Mouse (Mus musculus) liver, embryonic 11.5 days (tissue): ENCODE results near the gene Ep300. TPM values are rescaled to one million over a fixed set of nuclear protein-coding genes. Genes with fewer than 3 reads are reported as not detected.

Source experiments
- ATAC-seq: fragments of 200-750 bp; cut with Nextera tagmentation; replicated peaks from 2 replicates; pipeline ENCODE4 v1.8.0; 2017; ENCODE audit warnings: moderate number of reproducible peaks, mild to moderate bottlenecking, moderate TSS enrichment, moderate library complexity; ENCODE audit not compliant: low FRiP score
- DNase-seq: peaks from one replicate; pipeline ENCODE4 v3.0.0-alpha.2; 2017; ENCODE audit warnings: low spot score
- H3K27ac ChIP-seq: fragments of 300-500 bp; sonication (generic); 2 replicates; pipeline ENCODE4 v1.5.1; 2014; ENCODE audit warnings: mild to moderate bottlenecking, low read depth, low read length, control low read depth
- H3K27me3 ChIP-seq: fragments of 300-500 bp; sonication (generic); replicated peaks from 2 replicates; pipeline ENCODE4 v1.6.1; 2014; ENCODE audit warnings: low read length, mixed read lengths; ENCODE audit not compliant: control insufficient read depth, insufficient read depth
- H3K36me3 ChIP-seq: fragments of 300-500 bp; sonication (generic); 2 replicates; pipeline ENCODE4 v1.6.1; 2014; ENCODE audit warnings: mild to moderate bottlenecking, low read length, moderate library complexity, mixed read lengths; ENCODE audit not compliant: control insufficient read depth, insufficient read depth
- H3K4me1 ChIP-seq: fragments of 300-500 bp; sonication (generic); replicated peaks from 2 replicates; pipeline ENCODE4 v1.6.1; 2014; ENCODE audit warnings: low read length, mixed read lengths; ENCODE audit not compliant: control insufficient read depth, insufficient read depth
- H3K4me2 ChIP-seq: fragments of 300-500 bp; sonication (generic); 2 replicates; pipeline ENCODE4 v1.6.1; 2014; ENCODE audit warnings: mild to moderate bottlenecking, control low read depth, moderate library complexity
- H3K4me3 ChIP-seq: fragments of 300-500 bp; sonication (generic); 2 replicates; pipeline ENCODE4 v1.5.1; 2014; ENCODE audit warnings: low read depth, low read length, control low read depth
- H3K9ac ChIP-seq: fragments of 300-500 bp; sonication (generic); 2 replicates; pipeline ENCODE4 v1.6.1; 2014; ENCODE audit warnings: low read depth, low read length, control low read depth
- H3K9me3 ChIP-seq: fragments of 300-500 bp; sonication (generic); 2 replicates; pipeline ENCODE4 v1.6.1; 2016; ENCODE audit warnings: low read length, inconsistent platforms, mixed read lengths; ENCODE audit not compliant: control insufficient read depth
- WGBS: fragments of 180-500 bp; shearing (Covaris S2); extraction: QIAGEN DNeasy Blood & Tissue Kit; methylation state at CpG from one replicate; pipeline ENCODE4 v1.1.7; 2014; 5-methylcytosine and 5-hydroxymethylcytosine counted together
- polyA plus RNA-seq: library from polyadenylated mRNA; unstranded; fragments of >200 nt; fragmentation: Nextera tagmentation; extraction: Ambion mirVana; gene quantifications from 2 replicates; pipeline ENCODE4 v1.2.1, GENCODE M21; 2014

Gene Ep300
- polyA plus RNA-seq, 1 experiment from 2014 or later, result 22.9 TPM

- no peaks in the 10 kb centered on the region for H3K27me3 ChIP-seq
- no peak overlapping the region for H3K4me2 ChIP-seq
- no peak overlapping the region for H3K4me3 ChIP-seq
- 94% methylated on average over 7 of the region's 7 CpGs for WGBS
- no peak overlapping the region for H3K9ac ChIP-seq
- no peak overlapping the region for H3K27ac ChIP-seq
- DNase-seq (no peak), ATAC-seq (no peak)
- peaks cover 43% of the 10 kb centered on the region for H3K36me3 ChIP-seq
- no peaks in the 10 kb centered on the region for H3K4me1 ChIP-seq
- H3K9me3 ChIP-seq, result no peaks in the 10 kb centered on the region
Observed at GRCm38 (mm10) chr15:81650636-81651035, 65.5 kb downstream of the Ep300 start.

- Histone ChIP-seq H3K4me1 (peaks cover 4% of the 10 kb centered on the region), H3K4me3 (no peak overlapping the region), H3K27ac (no peak overlapping the region), H3K4me2 (no peak overlapping the region), H3K9me3 (no peaks in the 10 kb centered on the region), H3K27me3 (no peaks in the 10 kb centered on the region), H3K9ac (no peak overlapping the region), H3K36me3 (no peaks in the 10 kb centered on the region)
- ATAC-seq (no peak), DNase-seq (no peak)
- WGBS, result 83% methylated on average over 2 of the region's 2 CpGs
Observed at GRCm38 (mm10) chr15:81661701-81662100, 76.5 kb downstream of the Ep300 start.

DNA sequence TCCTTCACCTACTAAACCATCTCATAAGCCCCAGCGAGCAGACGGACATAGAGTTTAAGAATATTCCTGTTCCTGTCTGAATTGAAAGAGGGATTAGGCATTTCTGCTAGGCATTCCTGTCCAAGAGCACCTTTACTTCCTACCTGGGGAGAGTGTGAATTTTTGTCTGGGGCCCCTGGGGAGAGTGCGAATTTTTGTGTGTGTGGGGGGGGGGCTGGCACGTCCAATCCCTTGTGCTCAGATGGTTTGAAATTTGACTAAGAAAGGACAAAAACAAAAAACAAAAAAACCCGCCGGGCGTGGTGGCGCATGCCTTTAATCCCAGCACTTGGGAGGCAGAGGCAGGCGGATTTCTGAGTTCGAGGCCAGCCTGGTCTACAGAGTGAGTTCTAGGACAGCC is 78.1 kb downstream of the Ep300 start:
- H3K27ac ChIP-seq, result no peak overlapping the region
- H3K9me3 ChIP-seq, result no peaks in the 10 kb centered on the region
- H3K36me3 ChIP-seq, result peaks cover 14% of the 10 kb centered on the region
- peaks cover 4% of the 10 kb centered on the region for H3K4me1 ChIP-seq
- no peaks in the 10 kb centered on the region for H3K27me3 ChIP-seq
- H3K4me3 ChIP-seq, result peak overlapping the region; percentile 66
- H3K4me2 ChIP-seq, result peak overlapping the region; percentile 90
- no peak overlapping the region for H3K9ac ChIP-seq
- DNase-seq, result no peak
- no peak for ATAC-seq
- 58% methylated on average over 10 of the region's 10 CpGs for WGBS

DNA sequence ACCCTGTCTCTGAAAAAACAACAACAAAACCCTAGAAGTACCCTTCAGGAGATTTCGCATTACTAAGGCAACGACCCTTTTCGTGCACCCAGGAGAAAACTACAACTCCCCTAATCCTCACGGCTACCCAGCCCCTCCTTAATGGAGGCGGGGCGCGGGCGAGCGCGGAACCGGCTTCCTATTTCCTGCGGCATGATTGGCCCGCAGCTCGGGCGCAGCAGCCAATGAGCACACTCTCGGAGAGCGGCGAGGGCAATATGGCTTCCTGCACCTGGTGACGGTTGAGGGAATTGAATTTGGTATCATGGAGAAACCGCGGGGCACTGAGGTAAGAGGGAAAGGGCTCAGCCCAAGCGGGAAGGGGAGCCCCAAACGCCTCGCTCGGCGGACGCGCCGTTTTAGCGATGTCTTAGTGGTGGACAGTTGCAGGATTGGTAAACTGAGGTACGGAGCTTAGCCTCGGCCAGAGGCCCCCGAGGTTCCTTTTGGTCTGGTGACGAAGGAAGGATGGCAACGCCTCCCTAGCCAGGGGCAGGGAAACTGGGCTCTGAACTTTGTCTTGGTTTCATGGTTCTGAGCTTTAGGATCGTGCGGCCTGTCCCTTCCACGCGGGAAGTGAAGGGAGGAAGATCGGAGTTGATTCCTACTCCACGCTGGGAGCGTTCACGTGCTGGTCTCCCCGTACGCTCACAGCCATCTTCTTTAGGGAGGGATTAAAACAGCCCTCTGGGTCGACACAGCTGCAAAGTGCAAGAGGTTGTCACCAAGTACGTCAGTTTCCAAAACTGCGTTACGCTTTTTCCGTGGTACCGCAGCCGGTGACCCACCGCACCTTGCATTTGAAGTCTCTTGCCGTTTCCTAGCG is 78.8 kb downstream of the Ep300 start, which contains the start of gene L3mbtl2:
L3mbtl2 (plus strand) TSS at position 193 of the 865 bp plus-strand sequence.
- peak within 1 kb of the TSS; percentile 11; the same call in 1 of the 2 replicates for H3K27ac ChIP-seq
- peak within 1 kb of the TSS; percentile 85 for H3K9ac ChIP-seq
- H3K27me3 ChIP-seq, result no peaks in the 10 kb centered on the region
- H3K36me3 ChIP-seq, result peaks cover 19% of the 10 kb centered on the region
- under 1% methylated on average over 55 of the region's 55 CpGs for WGBS
- H3K4me1 ChIP-seq, result peaks cover 4% of the 10 kb centered on the region
- H3K9me3 ChIP-seq, result no peaks in the 10 kb centered on the region
- DNase-seq (peak; percentile 88), ATAC-seq (peak; percentile 99)
- H3K4me2 ChIP-seq, result peak within 1 kb of the TSS; percentile 90
- H3K4me3 ChIP-seq, result peak within 1 kb of the TSS; percentile 66

- no peak overlapping the region for H3K27ac ChIP-seq
- ATAC-seq (no peak), DNase-seq (no peak)
- H3K9me3 ChIP-seq, result no peaks in the 10 kb centered on the region
- H3K4me2 ChIP-seq, result no peak overlapping the region
- H3K27me3 ChIP-seq, result no peaks in the 10 kb centered on the region
- 83% methylated on average over 10 of the region's 10 CpGs for WGBS
- H3K4me3 ChIP-seq, result no peak overlapping the region
- H3K36me3 ChIP-seq, result peaks cover 30% of the 10 kb centered on the region
- peaks cover 4% of the 10 kb centered on the region for H3K4me1 ChIP-seq
- no peak overlapping the region for H3K9ac ChIP-seq
Observed at GRCm38 (mm10) chr15:81666957-81667356, 81.8 kb downstream of the Ep300 start.

GRCm38 (mm10) chr15:81670231-81670640 is 85.1 kb downstream of the Ep300 start:
- Histone ChIP-seq H3K36me3 (peaks cover 30% of the 10 kb centered on the region), H3K27me3 (no peaks in the 10 kb centered on the region), H3K4me1 (no peaks in the 10 kb centered on the region; the same call in 1 of the 2 replicates), H3K9me3 (no peaks in the 10 kb centered on the region), H3K4me2 (no peak overlapping the region), H3K27ac (no peak overlapping the region), H3K4me3 (no peak overlapping the region), H3K9ac (no peak overlapping the region)
- 86% methylated on average over 4 of the region's 4 CpGs for WGBS
- ATAC-seq (peak; percentile 31; the same call in 1 of the 2 replicates), DNase-seq (no peak)

DNA sequence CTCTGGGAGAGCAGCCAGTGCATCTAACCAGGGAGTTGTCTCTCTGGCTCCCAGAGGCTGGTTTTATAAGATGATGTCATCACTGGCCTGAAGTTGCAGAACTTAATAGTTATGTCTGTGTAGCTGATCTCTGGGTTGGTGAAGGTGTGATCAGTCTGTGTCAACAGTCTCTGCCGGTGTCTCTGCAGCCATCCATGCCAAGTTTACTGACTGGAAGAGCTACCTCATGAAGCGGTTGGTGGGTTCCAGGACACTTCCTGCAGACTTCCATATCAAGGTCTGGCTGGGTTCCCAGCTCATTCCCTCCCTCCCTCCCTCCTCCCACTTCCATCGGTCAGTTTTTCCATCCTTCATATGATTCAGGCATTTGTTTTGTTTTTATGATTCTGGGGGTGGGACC is 91.5 kb downstream of the Ep300 start:
- ATAC-seq, result no peak
- Histone ChIP-seq H3K4me3 (no peak overlapping the region), H3K4me1 (no peaks in the 10 kb centered on the region), H3K9ac (no peak overlapping the region), H3K27ac (no peak overlapping the region), H3K36me3 (peaks cover 13% of the 10 kb centered on the region), H3K27me3 (no peaks in the 10 kb centered on the region), H3K4me2 (no peak overlapping the region), H3K9me3 (no peaks in the 10 kb centered on the region)
- 88% methylated on average over 3 of the region's 3 CpGs for WGBS
- no peak for DNase-seq

- no peaks in the 10 kb centered on the region for H3K27me3 ChIP-seq
- 89% methylated on average over 4 of the region's 4 CpGs for WGBS
- no peak for ATAC-seq
- DNase-seq, result no peak
- H3K4me3 ChIP-seq, result no peak overlapping the region
- no peaks in the 10 kb centered on the region for H3K9me3 ChIP-seq
- no peak overlapping the region for H3K27ac ChIP-seq
- H3K4me2 ChIP-seq, result no peak overlapping the region
- no peaks in the 10 kb centered on the region for H3K4me1 ChIP-seq
- H3K36me3 ChIP-seq, result peaks cover 39% of the 10 kb centered on the region
- no peak overlapping the region for H3K9ac ChIP-seq
Observed at GRCm38 (mm10) chr15:81680301-81680805, 95.2 kb downstream of the Ep300 start.
